Mouse (Mus musculus): Measurements from ENCODE around the gene C3ar1.
A peak's percentile ranks its signal among the peaks of the same experiment; 100 is the strongest.

Gene C3ar1

DNA sequence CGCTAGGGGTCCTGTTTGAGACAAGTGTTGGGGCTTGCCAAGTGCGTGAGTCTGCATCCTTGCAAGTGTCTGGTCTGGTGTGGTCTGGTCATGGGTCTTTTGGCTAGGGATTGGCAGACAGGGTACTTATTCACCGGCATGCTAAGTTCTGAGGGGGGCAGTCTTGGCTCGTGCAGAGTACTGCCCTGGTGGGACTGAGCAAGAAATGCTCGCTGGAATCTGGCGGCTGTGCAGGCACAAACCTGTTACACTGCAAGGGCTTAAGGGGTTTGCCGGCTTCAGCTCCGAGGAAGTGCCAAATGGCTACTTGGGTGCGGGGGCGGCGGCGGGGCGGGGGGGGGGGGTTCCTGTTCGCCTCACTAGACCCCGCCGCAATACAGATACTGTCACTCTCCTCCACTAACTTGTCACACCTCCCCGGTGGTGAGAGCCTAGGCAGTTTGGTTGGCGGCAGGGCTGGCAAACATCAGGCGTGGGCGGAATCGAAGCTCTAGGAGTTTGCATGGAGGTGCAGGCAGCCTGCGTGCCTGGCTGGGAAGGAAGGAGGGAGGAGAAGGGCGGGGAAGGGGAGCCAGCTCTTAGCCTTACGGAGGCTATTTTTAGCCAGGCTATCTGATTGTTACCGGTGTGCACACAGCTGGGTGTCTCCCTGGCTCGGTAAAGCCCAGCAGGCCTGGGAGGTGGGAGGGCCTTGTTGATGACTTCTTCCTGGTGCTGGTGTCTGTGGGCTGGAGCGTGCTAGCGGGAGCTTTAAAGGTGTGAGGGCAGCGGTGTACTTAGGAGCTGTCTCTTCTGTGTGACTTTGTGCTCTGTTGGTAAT lies 29.8 kb downstream of the C3ar1 start:
- no peak for DNase-seq (ENCODE audit: low read depth, low spot score)

DNA sequence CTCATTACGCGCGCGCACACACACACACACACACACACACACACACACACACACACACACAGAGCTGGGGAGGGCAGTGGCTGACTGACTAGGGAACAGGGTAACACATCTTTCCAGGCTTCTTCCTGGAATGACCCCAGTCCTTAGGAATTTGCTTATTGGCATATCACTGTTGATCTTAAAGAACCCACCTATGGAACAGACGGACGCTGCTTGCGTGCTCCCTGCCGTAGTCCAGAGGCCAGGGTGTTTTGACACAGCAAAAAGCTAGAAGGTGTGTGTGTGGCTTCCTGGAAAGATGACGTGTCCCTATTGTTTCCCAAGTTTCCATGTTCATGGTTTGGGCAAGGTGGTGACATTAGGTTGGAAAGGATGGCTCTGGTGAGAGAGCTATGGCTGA lies 30.8 kb downstream of the C3ar1 start:
- no peak for DNase-seq (ENCODE audit: low read depth, low spot score)

DNA sequence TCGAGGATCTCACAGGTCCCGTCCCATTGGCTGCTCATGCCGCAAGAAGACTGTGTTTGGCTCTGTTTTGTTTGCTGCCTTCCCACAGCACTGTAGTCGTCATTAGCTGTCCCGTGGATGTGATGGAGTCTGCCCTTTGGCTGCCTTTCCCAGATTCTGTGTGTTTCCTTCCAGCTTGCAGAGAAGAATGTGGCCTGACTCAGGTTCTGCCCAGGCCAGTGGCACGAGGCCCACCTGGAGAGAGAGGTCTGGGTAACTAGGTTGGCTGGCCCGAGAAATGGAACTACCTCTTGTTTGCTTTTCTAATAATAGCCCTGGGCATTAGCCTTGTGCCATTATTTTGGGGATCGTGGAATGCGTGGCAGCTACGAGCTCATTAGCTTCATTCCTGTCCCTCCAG lies 31.9 kb downstream of the C3ar1 start:
- DNase-seq (ENCODE audit: low read depth, low spot score) = no peak

DNA sequence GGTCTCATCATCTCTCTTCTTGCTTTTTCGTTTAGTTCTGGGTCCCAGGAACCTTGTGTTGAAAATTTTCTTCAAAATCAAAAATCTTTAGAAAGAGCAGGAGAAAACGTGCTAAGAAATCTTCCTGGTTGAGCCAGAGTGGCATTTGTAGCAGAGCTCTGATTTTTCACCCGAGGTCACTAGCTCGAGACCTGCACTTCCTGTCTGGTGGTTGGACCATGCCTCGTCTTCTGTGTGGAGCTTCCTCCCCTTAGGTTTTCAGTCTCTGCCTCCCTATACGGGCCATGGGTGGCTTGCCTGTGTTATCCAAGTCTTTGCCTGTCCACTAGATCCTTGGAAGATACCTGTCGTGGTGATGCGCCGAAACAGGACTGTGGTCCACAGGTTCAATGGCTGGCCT lies 34.1 kb downstream of the C3ar1 start:
- DNase-seq (ENCODE audit: low read depth, low spot score) = no peak

DNA sequence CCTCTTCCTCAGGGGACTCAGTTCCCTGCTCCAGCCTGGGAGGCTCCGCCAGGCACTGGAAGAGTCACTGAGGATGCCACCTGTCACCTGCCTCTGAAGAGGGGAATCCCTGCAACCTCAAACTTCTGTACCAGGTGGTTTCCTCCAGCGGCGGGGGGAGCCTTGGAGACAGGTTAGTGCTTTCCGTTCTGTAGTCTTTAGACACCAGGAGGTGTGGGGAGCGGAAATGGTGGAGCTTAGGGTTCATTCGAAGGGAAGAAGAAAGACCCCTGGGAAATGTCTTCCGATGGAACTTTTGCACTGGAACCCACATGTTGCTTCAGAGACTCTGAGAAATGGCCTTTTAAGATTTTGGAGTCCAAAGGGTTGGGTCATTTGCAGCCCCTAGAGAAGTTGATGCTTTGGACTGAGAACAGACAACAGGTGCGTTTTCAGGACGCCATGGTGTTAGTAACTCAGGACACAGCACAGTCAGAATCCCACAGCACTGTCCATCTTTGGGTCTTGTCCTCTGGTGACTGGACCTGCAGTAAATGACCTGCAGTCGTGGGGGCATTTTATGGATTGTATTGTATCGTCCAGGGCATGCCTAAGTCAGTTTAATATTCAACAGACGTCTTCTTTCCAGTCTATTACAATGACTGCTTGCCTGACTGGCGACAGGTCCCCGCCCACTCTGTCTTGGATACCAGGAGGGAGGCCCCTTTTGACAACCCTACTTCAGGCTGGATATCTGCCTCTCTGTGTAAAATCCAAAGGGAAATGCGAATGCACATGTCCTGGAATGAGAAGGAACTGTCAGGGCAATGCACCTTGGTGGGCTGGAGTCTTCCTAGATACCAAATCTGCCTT lies 34.9 kb downstream of the C3ar1 start:
- no peak for DNase-seq (ENCODE audit: low read depth, low spot score)

DNA sequence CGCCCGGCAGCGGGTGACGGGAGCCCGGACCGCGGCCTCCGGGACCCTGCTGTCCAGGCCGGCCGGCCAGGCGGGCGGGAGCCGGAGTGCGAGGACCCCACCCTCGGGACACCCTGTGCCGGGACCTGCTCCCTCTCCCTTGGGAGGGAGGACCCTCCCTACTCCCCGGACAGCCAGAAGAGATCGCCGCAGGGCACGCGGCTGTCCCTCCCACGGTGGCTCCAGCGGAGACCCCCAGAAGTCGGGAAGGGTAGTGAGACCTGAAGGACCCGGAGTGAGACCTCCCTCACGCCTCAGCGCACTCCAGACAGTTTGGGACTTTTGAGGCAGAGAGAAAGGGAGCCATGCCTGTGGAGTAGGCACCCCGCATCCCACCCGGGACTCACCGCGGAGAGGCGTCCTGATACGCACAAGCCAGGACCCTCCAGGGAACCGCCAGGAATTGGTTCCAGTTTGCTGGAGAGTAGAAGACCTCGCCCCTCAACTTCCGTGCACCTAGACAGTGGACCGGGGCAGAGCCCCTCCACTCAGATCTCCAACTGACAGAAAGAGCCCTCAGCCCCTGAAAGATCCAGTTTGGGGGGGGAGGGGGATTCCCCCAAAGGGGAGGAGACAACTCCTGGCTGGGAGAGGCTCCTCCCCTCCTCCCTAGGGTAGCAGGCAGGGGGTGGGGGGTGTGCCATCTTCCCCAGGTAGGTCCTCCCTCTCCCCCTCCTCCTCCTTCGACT lies 35.7 kb downstream of the C3ar1 start:
- DNase-seq (ENCODE audit: low read depth, low spot score) = no peak

DNA sequence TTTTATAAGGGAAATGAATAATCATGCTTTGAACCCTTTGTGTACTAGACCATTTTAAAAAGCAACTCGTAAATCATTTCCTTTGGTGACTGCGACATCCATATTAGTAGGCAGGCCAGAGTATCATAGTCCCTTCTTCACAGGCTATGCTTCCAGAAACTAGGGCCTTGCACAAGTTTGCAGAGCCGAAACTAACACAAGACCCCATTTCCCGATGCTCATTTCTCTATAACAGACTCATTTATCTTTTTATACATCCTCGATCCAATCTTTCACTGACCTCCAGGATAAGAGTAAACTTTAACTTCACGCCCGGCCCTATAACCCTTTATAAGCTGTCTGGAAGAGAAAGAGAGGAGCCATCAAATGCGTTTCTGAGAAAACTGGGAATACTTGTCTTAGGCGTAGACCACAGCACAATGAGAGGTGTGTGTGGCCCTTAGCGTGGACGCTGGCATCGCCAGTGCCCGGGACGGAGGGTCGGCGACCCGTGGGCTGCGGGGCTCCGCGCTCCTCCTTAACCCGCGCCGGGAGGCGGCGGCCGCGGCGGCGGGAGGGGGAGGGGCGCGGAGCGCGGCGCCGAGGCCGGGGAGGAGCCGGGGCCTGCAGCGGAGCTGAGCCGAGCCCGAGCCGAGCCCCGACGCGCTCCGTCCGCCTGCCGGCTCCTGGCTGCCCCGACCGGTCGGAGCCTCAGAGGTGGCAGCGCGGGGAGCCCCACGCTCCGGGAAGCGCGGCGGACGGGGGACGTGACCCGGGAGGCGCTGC lies 36.5 kb downstream of the C3ar1 start, which contains the start of gene Foxj2:
Gene Foxj2, plus strand, starts transcription at position 609 of the 765 bp plus-strand sequence.
- DNase-seq (ENCODE audit: low read depth, low spot score) = no peak

DNA sequence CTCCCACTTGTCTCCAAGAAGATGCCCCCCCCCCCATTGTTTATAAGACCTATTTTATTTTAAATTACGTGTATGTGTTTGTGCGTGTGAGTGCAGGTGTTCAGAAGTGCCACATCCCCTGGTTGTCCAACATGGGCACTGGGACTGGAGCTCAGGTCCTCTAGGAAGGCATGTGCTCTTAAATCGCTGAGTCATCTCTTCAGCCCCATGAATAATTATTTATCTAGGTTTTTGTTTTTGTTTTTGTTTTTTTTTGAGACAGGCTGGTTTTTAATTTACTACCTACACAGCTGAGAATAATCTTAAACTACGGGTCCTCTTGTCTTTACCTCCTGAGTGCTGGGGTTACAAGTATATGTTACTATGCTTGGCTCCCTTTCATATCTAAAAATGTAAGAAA lies 42.3 kb downstream of the C3ar1 start:
- no peak for DNase-seq (ENCODE audit: low read depth, low spot score)

DNA sequence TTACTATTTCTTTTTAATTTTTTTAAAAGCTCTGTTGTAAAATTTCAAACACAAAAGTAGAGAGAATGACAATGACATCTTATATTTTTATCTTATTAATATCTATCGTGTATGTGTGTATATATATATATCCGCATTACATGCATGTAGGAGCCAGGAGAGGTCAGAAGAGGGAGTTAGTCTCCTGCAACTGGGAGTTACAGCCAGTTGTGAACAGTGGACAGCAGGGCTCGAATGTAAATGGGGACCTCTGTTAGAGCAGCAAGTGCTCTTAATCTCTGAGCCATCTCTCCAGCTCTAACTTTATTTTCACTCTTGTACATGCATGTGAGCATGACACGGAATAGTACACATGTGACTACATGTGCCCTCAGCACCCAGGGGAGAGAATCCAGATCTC lies 43.2 kb downstream of the C3ar1 start:
- no peak for DNase-seq (ENCODE audit: low read depth, low spot score)

DNA sequence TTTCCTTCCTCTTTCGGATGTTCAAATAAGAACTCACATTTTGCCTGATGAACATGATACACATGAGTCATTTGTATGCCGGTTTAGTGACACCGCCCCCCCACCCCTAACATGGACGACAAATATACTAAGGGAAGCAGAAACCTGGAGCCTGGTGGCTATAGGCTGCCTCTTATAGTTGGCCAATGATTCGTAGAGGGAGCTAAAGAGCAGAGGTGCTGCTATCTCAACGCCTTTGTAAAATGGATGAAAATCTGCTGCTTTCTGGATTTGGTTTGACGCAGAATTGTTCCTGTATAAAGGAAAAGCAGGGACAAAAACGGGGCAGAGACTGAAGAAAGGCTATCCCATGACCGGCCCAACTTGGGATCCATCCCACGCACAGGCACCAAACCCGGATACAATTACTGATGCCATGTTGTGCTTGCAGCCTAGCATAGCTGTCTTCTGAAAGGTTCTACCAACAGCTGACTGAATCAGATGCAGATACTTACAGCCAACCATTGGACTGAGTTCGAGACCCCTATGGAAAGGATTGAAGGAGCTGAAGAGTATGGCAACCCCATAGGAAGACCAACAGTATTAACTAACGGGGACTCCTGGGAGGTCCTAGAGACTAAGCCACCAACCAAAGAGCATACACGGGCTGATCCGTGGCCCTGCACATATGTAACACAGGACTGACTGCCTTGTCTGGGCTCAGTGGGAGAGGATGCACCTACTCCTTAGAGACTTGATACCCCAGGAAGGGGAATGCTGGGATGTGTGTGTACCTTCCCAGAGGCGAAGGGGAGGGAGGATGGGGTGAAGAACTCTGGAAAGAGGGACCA lies 44.0 kb downstream of the C3ar1 start:
- no peak for DNase-seq (ENCODE audit: low read depth, low spot score)

DNA sequence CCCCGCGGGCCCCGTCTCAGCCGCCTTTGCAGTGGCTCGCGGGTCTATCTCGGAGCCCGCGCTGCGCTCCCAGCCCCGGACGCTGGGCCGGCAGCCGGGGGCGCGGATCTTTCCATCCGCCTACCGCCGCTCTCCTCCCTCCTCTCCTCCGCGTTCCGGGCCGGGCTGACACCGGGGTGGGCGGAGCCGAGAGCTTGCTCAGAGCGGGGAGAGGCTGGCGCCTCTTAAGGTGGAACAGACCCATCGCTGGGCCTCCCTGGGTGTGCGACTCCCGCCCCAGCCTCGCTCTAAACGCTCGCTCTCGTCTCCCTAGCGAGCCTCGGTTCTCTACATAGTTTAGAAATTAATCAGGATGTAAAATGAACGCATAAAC lies 44.7 kb downstream of the C3ar1 start:
- DNase-seq (ENCODE audit: low read depth, low spot score) = peak; percentile 77

DNA sequence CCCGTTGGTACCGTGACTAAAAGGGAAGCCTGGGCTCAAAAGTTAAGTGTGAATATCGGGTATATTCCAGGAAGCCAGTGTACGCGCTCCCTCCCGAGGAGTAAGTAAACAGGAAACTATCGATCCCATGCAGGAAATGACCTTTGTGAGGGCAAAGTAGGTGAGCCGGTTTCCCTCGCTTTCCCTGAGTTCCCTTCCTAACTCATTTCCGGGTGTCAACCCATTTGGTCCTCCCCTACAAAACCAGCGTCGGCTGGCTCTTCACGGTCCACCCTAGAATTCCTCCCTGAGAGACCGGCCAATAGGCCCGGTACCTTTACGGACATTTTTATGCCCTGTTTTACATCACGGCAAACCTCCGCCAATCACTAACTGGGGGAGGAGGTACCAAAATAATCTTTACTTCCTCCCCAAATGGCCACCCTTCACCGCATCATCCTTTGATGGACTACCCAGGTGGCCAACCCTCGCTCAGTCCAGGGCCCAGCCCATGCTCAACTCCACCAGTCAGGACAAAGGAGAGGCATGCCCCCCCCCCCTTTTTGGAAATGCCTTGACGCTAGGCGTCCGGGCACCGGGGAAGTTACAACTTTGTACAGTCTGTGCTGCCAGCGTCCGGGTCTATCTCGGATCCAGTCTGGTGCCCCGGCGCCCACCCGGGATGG lies 45.2 kb downstream of the C3ar1 start:
- peak; percentile 97 for DNase-seq (ENCODE audit: low read depth, low spot score)

DNA sequence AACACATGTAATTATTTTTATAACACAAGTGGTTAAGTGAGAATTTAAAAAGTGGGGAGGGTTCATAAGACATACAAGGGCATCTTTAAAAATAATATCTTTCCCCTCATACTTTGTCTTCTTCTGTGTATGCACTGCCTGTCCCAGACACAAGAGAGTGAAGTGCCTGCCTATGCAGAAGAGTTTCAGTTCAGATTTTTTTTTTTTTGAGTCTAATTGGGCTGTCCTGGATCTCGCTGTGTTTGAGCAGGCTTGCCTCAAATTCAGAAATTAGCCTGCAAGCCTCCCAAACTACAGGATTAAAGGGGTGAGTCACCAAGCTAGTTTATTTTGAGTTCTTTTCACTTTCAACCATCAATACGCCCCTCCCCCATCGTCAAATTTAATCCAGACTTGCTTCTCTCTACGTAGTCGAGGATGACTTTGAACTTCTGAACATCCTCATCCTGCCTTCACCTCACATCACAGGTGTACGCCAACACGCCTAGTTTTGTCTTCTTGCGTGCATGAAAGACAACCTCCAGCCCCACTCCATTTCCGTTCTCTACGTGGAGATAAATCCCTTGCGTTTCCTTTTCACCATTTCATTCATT lies 45.8 kb downstream of the C3ar1 start:
- no peak for DNase-seq (ENCODE audit: low read depth, low spot score)

DNA sequence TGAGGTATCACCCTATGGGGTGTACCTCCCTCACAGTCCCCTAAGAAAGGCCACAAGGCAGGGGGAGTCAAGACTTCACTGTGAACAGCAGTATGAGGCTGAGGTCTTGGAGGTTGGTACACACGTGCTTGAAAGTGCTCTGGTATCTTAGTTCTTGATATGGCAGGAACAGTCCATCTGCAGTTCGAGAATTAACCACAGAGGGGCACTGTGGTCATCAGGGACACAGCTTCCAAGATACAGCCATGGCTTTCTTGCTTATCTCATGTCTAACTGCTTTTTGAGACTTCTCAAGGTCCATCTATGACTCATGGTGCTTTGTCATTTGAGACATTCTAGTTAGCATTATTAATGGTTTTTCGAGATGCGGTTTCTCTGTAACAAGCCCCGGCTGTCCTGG lies 51.5 kb downstream of the C3ar1 start:
- DNase-seq (ENCODE audit: low read depth, low spot score) = no peak

DNA sequence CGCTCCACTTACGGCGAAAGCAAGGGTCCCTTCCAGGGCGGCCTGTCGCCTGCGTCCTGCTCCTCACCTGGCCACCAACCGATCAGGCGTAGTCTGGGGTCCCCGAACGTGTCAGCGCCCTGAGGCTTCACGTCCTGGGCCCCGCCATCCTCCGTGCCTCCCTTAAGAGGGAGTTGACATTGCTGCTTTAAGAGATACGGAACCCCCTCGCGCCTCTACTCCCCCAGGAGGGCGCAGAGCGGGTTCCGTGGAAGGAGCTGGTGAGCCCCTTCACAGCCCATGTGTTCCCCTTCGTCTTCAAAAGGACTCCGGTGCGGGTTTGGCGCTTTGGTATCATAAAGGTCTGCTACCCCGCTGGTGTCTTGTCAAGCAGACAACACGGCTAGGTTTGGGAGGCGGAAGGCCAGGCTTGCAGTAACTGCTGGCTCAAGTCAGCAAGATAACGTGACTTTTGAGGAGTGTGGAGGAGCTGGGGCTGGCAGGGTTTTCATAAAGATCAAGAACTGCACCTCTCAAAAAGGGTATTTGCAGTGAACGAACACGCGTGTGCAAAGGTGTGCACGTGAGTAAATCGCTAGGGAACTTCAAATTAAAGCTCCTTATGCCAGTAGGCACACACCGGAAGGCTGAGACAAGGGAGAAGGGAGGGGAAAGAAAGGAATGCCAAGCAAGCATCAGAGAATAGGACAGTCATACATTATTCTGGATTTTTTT lies 54.0 kb downstream of the C3ar1 start:
- no peak for DNase-seq (ENCODE audit: low read depth, low spot score)

DNA sequence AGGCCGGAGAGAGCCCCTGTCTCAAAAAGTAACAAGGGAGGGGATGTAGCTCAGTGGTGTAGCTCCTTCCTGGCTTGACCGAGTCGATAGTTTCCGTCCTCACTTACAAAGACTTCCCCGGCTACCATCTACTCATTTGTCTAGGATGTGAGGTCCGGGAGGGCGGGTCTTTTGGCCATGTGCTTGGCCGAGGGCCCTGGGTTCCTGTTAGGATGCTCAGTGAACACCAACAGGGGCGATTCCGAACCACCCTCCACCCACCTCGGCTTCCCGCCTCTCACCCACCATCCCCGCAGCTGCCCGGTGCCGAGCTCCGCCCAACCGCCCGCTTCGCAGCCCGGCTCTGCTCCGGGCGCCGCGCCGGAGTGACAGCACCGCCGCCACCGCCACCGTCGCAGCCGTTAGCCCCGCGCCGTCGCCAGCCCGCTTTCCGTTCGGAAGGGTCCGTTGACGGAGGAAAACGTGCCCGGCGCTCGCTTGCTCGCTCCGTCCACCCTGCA lies 54.6 kb downstream of the C3ar1 start, which contains the start of gene Slc2a3:
Gene Slc2a3, minus strand, starts transcription at position 340 of the 500 bp plus-strand sequence.
- DNase-seq (ENCODE audit: low read depth, low spot score) = no peak

DNA sequence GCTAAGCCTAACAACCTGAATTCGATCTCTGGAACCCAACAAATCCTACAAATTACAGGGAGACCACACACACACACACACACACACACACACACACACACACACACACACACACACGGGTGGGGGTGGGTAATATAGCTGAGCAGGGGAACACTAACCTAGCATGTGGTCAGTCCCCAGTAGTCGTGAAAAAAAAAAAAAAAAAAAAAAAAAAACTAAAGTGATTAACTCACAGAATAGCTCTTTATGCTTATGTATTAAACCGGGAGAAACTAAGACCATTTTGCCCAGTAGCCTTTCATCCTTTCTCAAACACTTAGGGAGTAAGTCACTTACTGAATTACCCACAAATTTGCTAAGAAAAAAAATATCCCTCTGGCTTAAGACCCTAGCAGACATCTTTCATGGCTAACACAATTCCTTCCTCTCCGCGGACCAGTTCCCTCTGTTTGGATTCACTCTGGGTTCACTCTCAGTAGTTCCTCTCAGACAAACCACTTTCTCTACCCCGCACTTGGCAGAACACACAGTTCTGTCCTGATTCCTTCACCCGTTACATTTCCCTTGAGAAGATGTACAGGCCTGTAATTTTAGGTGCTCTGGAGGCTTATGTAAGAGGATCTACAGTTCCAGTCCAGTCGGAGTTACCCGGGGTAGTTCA lies 55.2 kb downstream of the C3ar1 start:
- DNase-seq (ENCODE audit: low read depth, low spot score) = no peak

Data from retina, adult 2 months (tissue).